Mouse (Mus musculus): ENCODE measurements around the gene Olfr319.
"Not testable (repeated sequence)": the region's sequence is repeated elsewhere in the genome, so short reads cannot be mapped to it uniquely, and the experiment has no call there.

Gene Olfr319

GRCm38 (mm10) chr11:58698862-58699261 lies at the start of gene Olfr319:
TSS of gene Olfr319 (plus strand) at chr11:58699162.
- no peak for DNase-seq

DNA sequence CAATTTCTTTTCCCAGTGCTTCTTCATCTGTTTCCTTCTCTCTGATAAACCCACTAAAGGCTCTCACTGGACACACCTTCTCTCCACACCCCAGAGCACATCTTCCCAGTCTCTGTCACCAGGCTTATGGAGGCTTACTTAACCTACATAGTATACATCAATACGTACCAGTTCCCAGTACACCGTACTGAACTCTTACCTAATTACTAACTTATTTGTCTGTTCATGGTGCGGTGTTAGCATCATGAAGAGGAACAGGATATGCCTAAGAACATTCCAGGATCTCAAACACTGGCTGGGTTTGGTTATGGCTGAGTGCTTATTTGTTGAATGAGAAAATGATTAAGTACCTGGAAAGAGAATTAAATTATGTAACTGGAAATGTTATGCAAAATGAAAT lies 43.8 kb upstream of the Olfr319 start:
- DNase-seq: no peak

DNA sequence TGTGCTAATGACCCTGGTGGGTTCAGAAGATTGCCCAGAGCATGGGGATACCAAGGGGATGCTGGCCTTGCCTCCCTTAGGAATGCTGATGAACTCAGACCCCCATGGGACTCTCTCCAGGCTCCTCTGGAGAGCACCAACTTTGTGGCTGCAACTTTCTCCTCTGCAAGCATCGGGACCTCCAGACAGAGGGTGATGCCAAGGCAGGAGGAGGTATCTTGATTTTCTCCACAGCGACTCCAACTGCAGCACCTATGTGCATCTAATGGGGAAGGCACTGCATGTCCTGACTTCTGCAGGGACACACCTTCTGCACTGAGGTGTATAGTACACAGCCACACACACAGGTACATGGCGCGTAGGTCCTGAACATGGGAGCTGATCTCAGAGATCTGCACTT lies 40.4 kb upstream of the Olfr319 start, which contains the start of gene Olfr322:
Olfr322 (plus strand) TSS at position 187 of the 400 bp plus-strand sequence.
- no peak for DNase-seq

- no peak for DNase-seq
Observed at GRCm38 (mm10) chr11:58669252-58669651, 29.7 kb upstream of the Olfr319 start.

- DNase-seq: no peak
Observed at GRCm38 (mm10) chr11:58671825-58672224, 27.1 kb upstream of the Olfr319 start.

- DNase-seq: no peak
Observed at GRCm38 (mm10) chr11:58680799-58681198, 18.2 kb upstream of the Olfr319 start, which contains the start of gene Olfr320. TSS of gene Olfr320 (plus strand) at chr11:58681099.

- DNase-seq: no peak
Observed at GRCm38 (mm10) chr11:58709086-58709485, 10.1 kb downstream of the Olfr319 start.

- DNase-seq: not testable (repeated sequence)
Observed at GRCm38 (mm10) chr11:58717723-58718122, 18.8 kb downstream of the Olfr319 start.

DNA sequence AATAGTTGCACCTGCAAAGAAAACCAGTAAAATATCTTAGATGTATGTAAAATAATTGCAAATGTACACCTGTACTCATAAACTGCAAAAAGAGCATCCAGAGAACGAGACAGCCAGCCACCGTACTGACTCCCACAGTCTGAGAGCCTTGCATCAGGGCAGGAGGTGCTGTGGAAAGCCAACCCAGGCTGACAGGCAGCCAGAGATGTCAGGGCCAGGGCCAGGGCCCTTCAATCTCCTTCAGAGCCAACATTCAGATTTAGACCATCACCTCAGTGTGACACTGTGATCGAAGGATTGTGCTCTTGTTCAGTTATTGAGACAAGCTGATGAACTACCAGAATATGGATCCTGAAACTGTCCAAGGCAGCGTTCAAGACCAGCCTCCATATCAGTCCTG lies 20.7 kb downstream of the Olfr319 start:
- no peak for DNase-seq

DNA sequence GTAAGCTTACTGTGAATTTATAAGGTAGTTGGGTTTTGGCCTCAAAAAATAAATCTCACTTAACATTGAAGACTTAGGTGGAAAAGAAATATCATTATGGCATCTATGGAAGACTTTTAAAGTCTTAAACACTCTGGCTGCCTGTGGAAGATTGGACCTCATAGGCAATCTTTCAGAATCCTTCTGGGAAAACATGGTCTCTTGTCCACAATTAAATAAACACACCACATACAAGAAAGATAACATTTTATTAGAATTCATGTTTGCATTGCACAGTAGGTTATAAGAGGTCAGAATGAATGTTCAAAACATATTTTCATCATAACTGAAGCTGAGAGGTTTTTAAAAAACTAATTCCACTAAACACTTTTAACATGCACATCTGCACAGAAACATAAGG lies 25.0 kb downstream of the Olfr319 start, which contains the start of gene Olfr318:
Olfr318 (minus strand) TSS at position 101 of the 400 bp plus-strand sequence.
- DNase-seq: no peak

- peak; percentile 41 for DNase-seq
Observed at GRCm38 (mm10) chr11:58727896-58728650, 29.1 kb downstream of the Olfr319 start.

GRCm38 (mm10) chr11:58733372-58733771 lies 34.4 kb downstream of the Olfr319 start:
- DNase-seq: no peak

DNA sequence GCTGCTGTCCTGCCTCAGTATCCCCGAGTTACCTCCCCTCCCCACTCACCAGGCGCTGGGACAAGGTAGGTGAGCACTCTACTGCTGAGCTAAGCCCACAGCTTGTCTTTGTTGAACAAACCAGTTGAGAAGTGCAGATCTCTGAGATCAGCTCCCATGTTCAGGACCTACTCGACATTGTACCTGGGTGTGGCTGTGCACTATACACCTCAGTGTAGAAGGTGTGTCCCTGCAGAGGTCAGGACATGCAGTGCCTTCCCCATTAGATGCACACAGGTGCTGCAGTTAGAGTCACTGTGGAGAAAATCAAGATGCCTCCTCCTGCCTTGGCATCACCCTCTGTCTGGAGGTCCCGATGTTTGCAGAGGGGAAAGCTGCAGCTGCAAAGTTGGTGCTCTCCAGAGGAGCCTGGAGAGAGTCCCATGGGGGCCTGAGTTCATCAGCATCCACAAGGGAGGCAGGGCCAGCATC lies 39.9 kb downstream of the Olfr319 start, which contains the start of gene Olfr317:
Olfr317 (minus strand) TSS at position 421 of the 471 bp plus-strand sequence.
- DNase-seq: no peak

- not testable (repeated sequence) for DNase-seq
Observed at GRCm38 (mm10) chr11:58751096-58751495, 52.1 kb downstream of the Olfr319 start.

DNA sequence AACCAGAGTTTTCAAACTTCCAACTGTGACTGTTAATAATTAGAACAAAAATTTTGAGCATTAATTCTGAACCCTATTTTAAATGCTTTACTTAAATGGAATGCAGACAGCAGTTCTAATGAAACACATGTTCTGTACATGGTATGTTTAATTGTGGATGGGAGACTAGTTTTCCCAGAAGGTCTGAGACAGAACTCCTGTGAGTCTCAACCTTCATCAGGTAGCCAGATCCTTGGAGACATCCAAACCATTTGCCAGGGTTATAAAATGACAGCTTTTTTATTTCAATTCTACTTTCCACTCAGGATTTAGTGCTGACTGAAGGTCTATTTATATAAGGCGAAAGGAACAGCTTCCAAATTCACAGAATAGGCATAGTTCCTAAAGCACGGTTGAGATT lies 53.5 kb downstream of the Olfr319 start, which contains the start of gene Olfr316:
Olfr316 (plus strand) TSS at position 301 of the 400 bp plus-strand sequence.
- DNase-seq: no peak
